Mouse (Mus musculus) bone marrow, adult 2 months (tissue): ENCODE data around the gene Qtrt1. TPM values are rescaled to one million over a fixed set of nuclear protein-coding genes. Genes with fewer than 3 reads are reported as not detected.

Experiments
- H3K27ac ChIP-seq: fragments of 200-500 bp; 2 replicates; pipeline ENCODE4 v1.5.1; 2012; ENCODE audit warnings: low read depth, mild to moderate bottlenecking, control low read depth, inconsistent platforms, low read length; ENCODE audit not compliant: control insufficient read depth, poor library complexity, insufficient read depth
- H3K4me1 ChIP-seq: fragments of 200-500 bp; 2 replicates; pipeline ENCODE4 v1.6.1; 2011; ENCODE audit warnings: low read length; ENCODE audit not compliant: control insufficient read depth, insufficient read depth
- H3K4me3 ChIP-seq: fragments of 200-500 bp; replicated peaks from 2 replicates; pipeline ENCODE3; 2011; ENCODE audit warnings: mild to moderate bottlenecking, low read depth, low read length, control low read depth; ENCODE audit not compliant: control insufficient read depth
- CTCF ChIP-seq: fragments of 200-500 bp; IDR thresholded peaks from 2 replicates; pipeline ENCODE4 v1.5.1; 2011; ENCODE audit warnings: low read length, control low read depth; ENCODE audit not compliant: control insufficient read depth, insufficient read depth
- POLR2A ChIP-seq: fragments of 200-500 bp; IDR thresholded peaks from 2 replicates; pipeline ENCODE4 v1.6.1; 2011; ENCODE audit warnings: low read depth, mild to moderate bottlenecking, control low read depth, low read length, borderline replicate concordance; ENCODE audit not compliant: control insufficient read depth
- WGBS: fragments of 180-500 bp; shearing (Covaris S2); methylation state at CpG from one replicate; pipeline ENCODE4 v1.1.7; 2018; 5-methylcytosine and 5-hydroxymethylcytosine counted together
- polyA plus RNA-seq: library from polyadenylated mRNA; stranded (reverse); fragments of >200 nt; gene quantifications from 2 replicates; pipeline ENCODE4 v1.2.4, GENCODE M21; 2011; ENCODE audit warnings: low replicate concordance; ENCODE audit not compliant: missing spikeins, insufficient read depth, insufficient read length

The Qtrt1 gene
- 24.8 and 56.3 TPM in 2 replicates for polyA plus RNA-seq

DNA sequence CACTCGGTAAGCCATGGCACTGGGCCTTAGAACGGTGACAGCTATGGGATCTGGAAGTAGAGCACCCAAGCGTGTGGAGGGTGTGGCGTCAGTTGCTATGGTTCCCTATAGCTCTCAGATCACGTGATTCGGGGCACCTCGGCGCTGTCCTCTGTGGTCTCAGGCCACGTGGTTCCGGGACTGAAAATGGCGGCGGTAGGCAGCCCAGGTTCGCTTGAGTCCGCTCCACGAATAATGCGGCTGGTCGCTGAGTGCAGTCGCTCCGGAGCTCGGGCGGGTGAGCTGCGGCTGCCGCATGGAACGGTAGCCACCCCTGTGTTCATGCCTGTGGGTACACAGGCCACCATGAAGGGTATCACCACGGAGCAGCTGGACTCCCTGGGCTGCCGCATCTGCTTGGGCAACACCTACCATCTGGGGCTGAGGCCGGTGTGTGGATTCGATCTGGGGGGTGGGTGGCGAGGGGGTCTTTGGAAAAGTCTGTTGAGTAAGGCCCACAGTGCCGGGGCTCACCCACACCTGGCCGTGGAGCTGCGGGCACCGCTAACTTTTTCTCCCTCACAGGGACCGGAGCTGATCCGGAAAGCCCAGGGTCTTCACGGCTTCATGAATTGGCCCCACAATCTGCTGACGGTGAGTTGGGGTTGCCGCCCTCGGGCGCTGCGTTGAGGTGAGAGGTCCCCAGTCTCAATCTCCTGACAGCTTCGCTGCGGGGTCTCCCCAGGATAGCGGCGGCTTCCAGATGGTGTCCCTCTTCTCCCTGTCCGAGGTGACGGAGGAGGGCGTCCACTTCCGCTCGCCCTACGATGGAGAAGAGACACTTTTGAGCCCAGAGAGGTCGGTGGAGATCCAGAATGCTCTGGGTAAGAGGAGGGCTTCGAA is at the start of gene Qtrt1:
TSS of gene Qtrt1 (plus strand) at position 169 of the 882 bp plus-strand sequence.
- 1% methylated on average over 53 of the region's 53 CpGs for WGBS
- TF ChIP-seq CTCF (no peak), POLR2A (peak; percentile 71; the same call in 1 of the 2 replicates)
- H3K27ac ChIP-seq: peak within 1 kb of the TSS; percentile 8; the same call in 1 of the 2 replicates
- peaks cover 1% of the 10 kb centered on the region; the same call in 1 of the 2 replicates for H3K4me1 ChIP-seq
- peak within 1 kb of the TSS; percentile 73 for H3K4me3 ChIP-seq

DNA sequence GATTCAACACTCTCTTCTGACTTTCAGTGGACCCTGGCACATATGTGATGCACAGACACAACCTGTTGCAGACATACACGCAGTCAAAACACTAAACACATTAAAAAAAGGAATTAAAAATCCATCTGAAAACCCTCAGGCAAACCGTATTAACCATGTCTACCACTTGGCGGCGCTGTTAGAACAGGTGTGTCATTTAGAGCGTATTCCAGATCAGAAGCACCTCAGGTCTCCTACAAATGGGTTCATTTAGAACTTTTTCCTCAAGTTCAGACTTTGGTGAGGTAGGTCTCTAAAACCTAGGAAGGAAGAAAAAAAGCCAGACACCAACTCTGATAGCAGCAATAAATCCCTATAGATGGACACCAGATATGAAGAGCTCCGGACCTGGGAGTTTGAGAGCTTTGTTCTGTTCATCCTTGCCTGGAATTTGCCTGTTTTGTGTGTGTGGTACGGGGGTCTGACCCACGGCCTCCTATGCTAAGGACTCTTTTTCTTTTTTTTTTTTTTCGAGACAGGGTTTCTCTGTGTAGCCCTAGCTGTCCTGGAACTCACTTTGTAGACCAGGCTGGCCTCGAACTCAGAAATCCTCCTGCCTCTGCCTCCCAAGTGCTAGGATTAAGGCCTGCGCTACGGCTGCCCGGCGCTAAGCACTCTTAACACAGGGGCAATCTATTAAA is 45.0 kb upstream of the Qtrt1 start:
- TF ChIP-seq CTCF: peak; percentile 45
- no peak for TF ChIP-seq POLR2A
- Histone ChIP-seq H3K27ac (peak overlapping the region; percentile 49), H3K4me1 (peaks cover 1% of the 10 kb centered on the region), H3K4me3 (peak overlapping the region; percentile 64)
- WGBS: 20% methylated on average over 14 of the region's 14 CpGs

DNA sequence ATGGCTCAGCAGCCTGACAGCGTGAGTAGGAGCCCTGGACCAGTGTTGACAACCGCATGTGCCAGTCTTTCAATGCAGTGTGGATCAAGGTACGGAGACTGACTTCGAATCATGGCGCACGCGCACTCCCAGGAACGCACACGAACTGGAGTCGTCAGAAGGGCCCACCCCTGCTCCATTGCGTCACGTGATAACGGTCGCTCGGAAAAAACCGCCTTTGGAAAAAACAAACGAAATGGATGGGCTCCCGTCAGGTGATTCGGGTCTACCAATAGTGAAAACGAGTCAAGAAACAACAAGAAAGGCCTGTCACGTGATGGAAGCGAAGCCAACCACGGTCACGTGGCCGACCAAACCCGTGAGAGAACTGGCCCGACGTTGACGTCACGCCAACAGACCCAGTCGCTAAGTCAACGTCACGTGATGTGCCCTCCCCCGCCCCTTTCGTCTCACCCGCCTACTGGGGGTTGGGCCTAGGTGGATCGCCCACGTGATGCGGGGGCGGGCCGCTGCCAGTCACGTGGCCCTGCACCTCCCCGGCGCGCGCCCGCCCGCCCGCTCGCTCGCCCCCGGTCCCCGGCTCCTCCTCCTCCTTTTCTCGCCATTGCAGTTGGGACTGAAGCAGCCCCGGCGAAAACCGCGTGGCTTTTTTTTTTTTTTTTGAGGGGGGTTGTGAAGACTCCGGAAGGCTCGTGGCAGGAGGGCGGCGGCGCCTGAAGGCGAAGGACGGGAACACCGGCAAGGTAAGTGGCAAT is 44.1 kb upstream of the Qtrt1 start, which contains the start of gene Ilf3:
TSS of gene Ilf3 (plus strand) at position 515 of the 755 bp plus-strand sequence.
- WGBS: under 1% methylated on average over 66 of the region's 66 CpGs
- peaks cover 1% of the 10 kb centered on the region for H3K4me1 ChIP-seq
- peak within 1 kb of the TSS; percentile 63 for H3K27ac ChIP-seq
- peak within 1 kb of the TSS; percentile 81 for H3K4me3 ChIP-seq
- TF ChIP-seq POLR2A (peak; percentile 31; the same call in 1 of the 2 replicates), CTCF (no peak)

DNA sequence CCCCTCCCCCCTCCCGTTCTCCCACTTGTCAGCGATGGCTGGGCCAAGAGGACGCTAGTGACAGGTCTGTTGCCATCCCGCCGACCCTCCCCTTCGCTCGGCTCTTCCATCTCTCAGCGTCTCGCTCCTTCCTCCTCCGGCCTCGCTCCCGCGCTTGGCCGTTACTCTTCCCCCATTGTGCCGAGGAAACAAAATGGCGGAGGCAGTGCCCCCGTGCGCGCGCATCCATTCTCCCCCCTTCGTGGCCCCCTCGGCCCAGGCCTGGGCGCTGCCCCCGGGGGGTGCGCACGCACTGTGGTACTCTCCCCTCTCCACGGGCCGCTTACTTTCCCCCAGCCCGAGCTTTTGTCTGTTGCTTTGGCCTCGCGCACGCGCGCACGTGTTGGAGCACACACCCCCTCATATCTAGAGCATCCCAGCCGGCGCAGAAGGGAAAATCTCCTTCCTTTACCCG is 43.5 kb upstream of the Qtrt1 start:
- WGBS: under 1% methylated on average over 38 of the region's 38 CpGs
- Histone ChIP-seq H3K27ac (peak overlapping the region; percentile 63), H3K4me3 (peak overlapping the region; percentile 81), H3K4me1 (peaks cover 1% of the 10 kb centered on the region)
- TF ChIP-seq CTCF (no peak), POLR2A (peak; percentile 22; the same call in 1 of the 2 replicates)

DNA sequence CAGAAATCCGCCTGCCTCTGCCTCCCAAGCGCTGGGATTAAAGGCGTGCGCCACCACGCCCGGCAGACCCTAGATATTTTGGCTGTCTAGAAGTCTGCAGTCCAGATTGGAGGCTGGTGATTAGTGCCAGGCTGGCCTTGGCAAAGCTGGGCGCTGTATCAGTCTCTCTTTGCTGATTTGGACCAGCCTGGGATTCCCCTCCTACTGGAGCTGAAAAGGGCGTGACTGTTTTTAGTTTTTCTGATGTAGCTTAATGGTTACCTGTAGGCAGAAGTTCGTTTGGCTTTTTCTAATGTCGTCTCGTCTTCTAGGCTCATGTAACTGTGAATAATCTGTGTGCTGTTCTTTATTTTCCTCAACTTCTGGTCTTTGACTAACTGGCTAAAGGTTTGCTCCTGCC is 42.6 kb upstream of the Qtrt1 start:
- Histone ChIP-seq H3K4me1 (peaks cover 1% of the 10 kb centered on the region), H3K27ac (no peak overlapping the region), H3K4me3 (no peak overlapping the region)
- TF ChIP-seq POLR2A: no peak
- TF ChIP-seq CTCF: no peak
- 31% methylated on average over 11 of the region's 11 CpGs for WGBS

DNA sequence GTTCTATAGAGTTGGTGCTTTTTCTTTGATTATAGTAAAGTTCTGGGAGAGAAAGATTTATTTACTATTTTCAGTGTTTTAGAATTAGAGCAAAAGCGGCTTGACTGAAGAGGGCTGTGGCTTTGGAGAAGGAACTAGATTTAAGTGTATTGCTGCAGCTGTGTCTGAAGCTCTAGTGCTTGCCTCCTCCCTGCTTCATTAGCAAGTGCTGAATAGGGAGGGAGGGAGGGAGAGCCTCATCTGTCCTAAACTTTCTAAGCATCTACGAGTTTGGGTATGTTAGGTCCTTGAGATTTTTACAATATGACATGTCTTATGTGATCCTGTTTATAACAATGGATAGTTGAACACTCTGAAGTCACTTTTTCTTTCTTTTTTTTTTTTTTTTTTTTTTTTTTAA is 40.8 kb upstream of the Qtrt1 start:
- WGBS: 33% methylated on average over 2 of the region's 2 CpGs
- H3K4me3 ChIP-seq: no peak overlapping the region
- H3K27ac ChIP-seq: no peak overlapping the region
- H3K4me1 ChIP-seq: peaks cover 1% of the 10 kb centered on the region
- no peak for TF ChIP-seq CTCF
- TF ChIP-seq POLR2A: no peak

DNA sequence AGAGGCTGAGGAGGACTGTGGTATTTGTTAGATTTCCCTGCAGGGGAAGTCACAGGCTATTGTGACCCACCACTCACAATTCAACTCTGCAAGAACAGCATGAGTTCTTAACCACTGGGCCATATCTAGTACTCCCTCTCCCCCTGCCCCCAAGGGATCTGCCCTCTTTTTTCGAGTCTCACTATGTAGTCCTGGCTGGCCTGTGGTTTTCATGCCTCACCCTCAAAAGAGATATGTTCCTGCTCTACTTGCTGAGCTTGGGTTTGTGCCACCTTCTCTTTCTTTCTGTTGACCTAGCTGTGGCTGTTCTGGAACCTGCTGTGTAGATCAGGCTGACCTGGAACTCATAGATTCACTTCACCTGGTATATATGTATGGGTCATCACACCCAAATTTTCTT is 39.1 kb upstream of the Qtrt1 start:
- Histone ChIP-seq H3K27ac (no peak overlapping the region), H3K4me3 (no peak overlapping the region), H3K4me1 (peaks cover 1% of the 10 kb centered on the region)
- 24% methylated on average over 1 of the region's 1 CpGs for WGBS
- TF ChIP-seq CTCF: no peak
- no peak for TF ChIP-seq POLR2A

DNA sequence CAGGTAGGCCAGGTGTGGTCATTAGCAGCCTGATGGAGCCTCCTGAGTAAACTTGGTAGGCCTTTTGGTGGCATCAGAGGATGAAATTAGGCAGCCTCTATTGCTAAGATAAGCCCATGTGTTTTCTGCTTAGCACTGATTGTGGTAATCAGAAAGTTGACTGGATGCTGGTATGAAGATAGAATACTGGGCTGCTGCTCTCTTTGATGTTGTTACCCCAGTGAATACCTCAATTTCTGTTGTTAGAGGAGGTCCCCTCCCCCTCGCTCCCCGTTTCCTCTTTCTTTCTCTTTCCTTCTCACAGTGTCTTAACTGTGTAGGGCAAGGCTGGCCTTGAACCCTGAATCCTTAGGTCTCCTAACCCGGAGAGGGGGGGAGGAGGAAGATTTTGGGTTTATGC is 32.4 kb upstream of the Qtrt1 start:
- no peaks in the 10 kb centered on the region; the same call in none of the 2 replicates for H3K4me1 ChIP-seq
- WGBS: 34% methylated on average over 3 of the region's 3 CpGs
- no peak for TF ChIP-seq POLR2A
- no peak for TF ChIP-seq CTCF

More for the DNA sequence above, 32.4 kb upstream of the Qtrt1 start:
- H3K4me3 ChIP-seq: no peak overlapping the region
- no peak overlapping the region for H3K27ac ChIP-seq
